Mouse (Mus musculus): ENCODE measurements around the gene Itm2b.

The Itm2b gene

DNA sequence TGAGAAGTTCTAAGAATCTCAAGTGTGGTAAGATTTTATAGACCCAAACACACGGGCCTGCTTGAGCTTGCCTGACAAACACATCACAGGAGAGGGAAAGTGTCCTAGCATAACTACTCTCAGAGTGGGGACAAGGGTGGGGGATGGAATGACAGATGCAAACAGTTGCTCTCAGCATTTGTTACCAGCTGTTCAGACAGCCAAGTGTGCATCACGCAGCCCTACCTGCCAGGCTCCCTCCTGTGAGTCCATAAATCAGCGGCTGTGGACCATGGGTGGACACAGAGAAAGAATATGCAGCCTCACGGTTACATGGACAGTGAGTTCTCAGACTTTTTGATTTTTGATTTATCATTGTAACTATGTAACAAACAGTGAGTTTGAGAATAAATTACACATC is 15.5 kb downstream of the Itm2b start:
- in situ Hi-C loops (cut with MseI, MboI) = no loop called here

GRCm38 (mm10) chr14:73368966-73369365 is 16.1 kb downstream of the Itm2b start:
- in situ Hi-C loops (cut with MseI, MboI) = no loop called here

- in situ Hi-C loops (cut with MseI, MboI) = no loop called here
These were observed 16.9 kb downstream of the Itm2b start for GRCm38 (mm10) chr14:73368221-73368620.

DNA sequence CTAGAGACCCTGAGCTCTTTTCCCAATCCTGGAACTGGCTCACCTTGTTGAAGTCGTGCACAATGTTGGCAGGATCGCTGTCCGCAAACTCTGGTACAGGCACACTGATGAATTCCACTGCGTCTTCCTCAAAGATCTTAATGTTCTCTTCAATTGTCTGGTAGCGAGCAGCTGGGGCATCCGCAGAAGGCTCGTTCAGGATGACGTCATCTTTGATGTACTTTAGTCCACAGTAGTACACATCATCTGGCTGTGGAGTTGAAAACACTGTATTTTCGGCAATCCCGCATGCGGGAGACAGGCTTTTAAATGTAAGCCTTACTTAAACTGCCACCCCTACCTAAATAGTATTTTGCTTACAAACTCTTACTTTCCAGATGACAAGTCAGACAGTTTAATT is 18.8 kb downstream of the Itm2b start:
- in situ Hi-C loops (cut with MseI, MboI) = no loop called here

- in situ Hi-C loops (cut with MseI, MboI) = no loop called here
These were observed 21.3 kb downstream of the Itm2b start for GRCm38 (mm10) chr14:73363782-73364181.

DNA sequence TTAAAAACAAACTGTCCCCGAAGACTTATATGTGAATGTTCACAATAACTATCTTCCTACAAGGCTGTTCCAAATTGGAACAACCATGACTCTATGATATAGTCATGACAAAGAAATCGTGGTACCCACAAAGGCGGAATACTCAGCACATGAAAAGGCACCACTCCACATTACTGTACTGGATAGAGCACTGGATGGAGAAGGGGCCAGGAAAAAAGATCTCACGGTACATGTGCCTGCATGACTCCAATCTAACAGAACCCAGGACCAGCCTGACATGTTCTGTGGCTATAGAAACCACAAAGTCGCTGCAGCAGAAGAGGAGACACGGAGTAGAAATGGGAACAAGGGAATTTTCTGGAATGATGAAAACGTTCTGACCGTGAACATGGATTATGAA is 30.4 kb downstream of the Itm2b start:
- in situ Hi-C loops (cut with MseI, MboI) = no loop called here

DNA sequence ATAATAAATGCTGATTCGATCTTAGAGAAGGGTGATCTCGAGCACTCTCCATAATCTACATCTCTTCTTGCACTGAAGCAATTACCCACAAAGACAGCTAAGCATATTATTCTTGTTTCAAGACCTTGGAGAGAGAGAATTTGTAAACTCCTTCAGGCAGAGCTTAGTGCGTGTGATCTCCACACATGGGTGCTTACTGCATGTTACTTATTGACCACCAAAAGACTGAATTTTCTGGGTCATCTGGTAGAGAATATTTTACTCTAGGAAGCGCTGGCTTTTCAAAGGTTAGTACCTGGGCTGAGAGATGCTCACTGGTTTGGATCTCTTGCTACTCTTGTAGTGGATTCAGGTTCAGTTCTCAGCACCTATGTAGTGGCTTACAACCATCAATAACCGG is 34.0 kb downstream of the Itm2b start:
- in situ Hi-C loops (cut with MseI, MboI) = no loop called here

DNA sequence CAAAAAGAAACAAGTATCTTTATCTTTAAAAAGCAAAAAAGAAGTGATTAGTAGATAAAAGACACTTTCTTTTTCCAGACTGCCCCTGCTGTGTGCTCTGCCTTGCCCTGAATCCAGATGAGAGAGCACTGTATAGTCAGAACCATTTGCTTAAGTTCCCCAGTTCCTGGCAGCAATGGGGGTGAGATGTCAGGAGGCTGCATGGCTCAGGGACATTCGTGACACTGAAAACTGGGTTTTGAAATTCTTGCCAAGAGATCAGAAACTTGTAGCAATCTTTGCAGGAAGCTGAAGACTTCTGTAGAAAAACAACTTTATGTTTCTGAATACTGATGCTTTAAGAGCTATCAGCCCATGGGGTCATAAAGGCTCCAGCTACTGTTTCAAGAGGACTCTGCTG is 35.1 kb downstream of the Itm2b start:
- in situ Hi-C loops (cut with MseI, MboI) = no loop called here

DNA sequence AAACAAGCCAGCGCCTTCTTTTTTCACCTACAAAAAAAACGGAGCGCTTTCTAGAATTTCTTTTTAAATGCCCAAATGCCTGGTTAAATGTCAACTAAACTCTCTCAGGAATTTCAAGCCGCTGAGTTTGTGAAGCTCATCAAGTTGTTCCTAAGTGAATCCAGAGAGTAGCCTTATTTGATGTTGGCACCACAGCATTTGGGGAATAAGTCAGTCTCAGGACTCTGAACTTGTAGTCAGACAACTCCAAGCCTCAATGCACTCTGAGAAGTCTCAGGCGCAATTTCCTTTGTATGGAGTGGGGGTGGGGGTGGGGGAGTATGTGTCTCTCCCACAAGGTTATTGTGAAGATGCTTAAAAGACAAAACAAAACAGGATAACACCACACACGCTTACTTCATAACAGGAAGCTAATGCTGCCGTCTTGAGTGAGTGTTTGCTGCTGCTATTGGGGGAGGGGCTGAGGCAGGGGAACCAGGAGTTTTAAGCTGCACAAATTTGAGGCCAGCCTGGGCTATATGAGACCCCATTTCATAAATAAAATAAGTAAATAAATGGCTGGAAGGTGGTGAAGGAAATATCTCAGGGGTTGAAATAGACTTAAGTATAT is 35.9 kb downstream of the Itm2b start:
- in situ Hi-C loops (cut with MseI, MboI) = no loop called here

GRCm38 (mm10) chr14:73347302-73347701 is 37.8 kb downstream of the Itm2b start:
- in situ Hi-C loops (cut with MseI, MboI) = no loop called here

- in situ Hi-C loops (cut with MseI, MboI) = no loop called here
These were observed 39.5 kb downstream of the Itm2b start for GRCm38 (mm10) chr14:73345614-73346013.

DNA sequence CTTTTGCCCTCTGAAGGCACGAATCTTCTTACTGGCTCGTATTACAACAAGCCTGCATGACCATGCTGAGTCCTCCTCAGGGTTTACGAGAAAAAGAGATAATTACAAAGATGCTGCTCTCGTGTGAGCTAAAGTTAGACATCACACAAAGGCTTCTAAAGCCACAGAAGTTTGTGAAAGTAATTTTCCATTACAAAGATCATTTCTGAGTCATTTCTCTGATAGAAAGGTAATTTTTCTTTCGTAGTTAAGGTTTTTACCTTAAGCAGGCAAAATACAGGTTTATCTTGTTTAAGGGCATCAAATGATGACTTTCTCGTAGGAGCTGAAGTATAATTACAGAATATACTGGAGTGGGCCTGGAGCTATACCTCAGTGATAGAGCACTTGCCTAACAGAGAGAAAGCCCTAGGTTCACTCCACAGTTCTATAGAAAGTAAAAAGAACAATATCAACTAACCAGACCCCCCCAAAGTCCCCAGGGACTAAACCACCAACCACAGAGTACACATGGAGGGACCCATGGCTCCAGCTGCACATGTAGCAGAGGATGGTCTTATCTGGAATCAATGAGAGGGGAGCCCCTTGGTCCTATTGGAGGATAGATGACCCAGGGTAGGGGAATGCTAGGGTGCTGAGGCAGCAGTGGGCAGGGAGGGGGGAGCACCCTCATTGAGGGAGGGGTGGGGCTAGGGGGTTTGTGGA is 44.9 kb downstream of the Itm2b start:
- in situ Hi-C loops (cut with MseI, MboI) = no loop called here

GRCm38 (mm10) chr14:73339615-73340014 is 45.5 kb downstream of the Itm2b start:
- in situ Hi-C loops (cut with MseI, MboI) = no loop called here

DNA sequence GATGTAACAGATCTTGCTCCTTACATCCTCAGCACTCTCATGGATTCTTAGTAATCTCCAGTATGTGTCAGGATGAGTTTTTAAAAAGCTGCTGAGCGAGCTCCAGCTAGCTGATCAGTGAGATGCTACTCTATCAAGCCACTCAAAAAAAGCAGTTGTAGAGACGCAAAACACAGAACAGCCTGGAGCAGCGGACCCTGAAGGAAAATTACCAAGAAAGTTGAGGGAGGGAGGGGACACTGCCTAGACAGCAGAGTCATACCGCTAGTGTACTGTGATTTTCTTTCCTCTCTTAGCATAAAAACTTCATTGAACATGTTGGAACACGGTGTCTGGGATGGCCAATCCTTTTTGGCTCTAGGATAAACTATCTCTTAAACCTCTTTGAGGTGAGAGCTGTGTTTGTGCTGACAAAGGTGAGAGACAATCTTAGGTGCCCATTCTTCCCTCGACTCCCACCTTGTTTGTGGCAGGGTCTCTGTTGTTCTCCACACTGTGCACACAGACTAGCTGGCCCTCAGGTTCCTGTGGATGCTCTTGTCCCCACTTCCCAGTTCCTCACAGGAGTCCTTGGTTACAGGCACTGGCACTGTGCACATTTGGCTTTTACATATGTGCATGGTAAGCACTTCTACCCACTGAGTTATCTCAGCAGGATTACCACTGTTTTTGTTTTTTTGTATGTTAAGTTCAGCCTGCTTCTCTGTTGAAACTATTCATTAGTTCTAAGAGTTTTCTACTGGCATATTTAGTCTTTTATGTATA is 48.6 kb downstream of the Itm2b start:
- in situ Hi-C loops (cut with MseI, MboI) = no loop called here

GRCm38 (mm10) chr14:73334926-73335805 is 49.9 kb downstream of the Itm2b start:
- in situ Hi-C loops (cut with MseI, MboI) = no loop called here

DNA sequence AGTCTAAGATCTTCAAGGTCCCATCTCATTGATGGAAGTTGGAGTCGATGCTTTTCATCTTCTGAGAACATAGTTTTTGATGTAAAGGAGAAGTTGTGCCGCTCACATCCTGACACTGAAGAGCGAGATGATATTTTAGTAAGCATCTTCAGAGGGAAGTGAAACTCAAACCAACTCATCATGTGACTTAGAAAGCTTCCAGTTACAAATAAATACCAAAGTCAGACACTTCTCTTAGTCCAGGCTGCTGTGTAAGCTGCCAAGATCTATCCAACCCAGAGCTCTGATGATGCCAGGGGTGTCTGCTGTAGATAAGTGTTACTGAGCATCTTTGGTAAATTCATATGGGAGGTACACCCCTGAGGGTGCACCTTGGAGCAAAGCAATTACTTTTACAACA is 51.2 kb downstream of the Itm2b start:
- in situ Hi-C loops (cut with MseI, MboI) = no loop called here

- in situ Hi-C loops (cut with MseI, MboI) = no loop called here
These were observed 53.7 kb downstream of the Itm2b start for GRCm38 (mm10) chr14:73331386-73331785.

- in situ Hi-C loops (cut with MseI, MboI) = no loop called here
These were observed 55.2 kb downstream of the Itm2b start for GRCm38 (mm10) chr14:73329871-73330270.

DNA sequence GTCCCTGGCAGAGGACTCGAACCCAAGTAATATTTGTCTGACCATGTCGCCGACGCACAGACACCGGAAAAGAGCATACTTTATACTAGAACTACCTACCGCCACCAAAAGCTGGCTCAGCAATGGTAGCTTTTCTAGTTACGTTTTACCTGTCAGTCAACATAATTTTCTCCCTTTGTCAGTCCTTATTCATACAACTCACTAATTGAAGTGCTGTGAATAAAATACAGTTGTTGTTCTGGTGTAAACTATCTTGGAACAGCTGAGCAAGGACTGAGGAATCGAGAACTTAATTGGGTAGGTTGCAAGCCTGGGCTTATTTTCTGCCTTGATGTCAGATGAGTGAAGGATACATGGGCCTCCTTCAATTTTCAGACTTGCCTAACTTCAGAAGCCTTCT is 58.6 kb downstream of the Itm2b start:
- in situ Hi-C loops (cut with MseI, MboI) = no loop called here

DNA sequence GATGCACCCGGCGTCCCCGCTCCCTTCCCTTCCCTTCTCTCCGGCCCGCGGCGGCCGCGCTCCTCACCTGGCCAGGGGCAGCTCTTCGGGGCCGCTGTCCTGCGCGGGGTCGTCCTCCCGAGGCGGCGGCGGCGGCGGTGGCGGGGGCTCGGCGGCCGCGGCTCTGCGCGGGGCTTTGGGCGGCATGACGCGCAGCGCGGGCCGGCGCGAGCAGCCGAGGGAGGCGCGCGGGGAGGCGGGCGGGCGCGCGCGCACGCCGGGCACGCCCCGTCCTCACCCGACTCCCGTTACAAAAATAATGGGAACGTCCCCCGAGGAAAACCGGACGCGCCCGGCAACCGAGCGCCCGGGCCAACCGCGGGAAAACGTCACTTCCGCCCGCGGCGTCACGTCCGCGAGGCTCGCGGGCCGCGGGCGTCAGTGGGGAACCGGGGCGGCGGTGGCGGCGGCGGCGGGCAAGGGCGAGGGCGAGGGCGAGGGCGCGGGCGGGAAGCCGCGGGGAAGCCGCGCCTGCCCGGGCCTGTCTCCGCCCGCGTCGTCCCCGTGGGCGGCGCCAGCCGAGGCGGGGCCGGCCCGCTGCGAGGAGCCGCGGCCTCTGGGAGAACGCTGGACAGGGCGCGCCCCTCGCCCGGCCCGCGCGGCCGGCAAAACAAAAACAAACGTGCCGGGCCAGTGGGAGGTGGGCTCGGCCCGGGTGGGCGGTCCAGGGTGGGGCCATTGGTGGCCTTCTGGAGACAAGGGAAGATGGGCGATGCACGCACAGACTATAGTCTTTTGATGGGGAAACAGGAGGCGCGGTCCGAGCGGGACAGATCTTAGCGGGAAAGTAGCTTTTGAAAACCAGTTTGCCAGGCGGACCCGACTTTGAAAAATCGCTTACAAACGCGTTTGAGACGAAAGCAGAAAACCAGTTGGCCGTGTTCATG is 59.4 kb downstream of the Itm2b start, which contains the start of gene Rb1:
Rb1 (minus strand) TSS at position 367 of the 926 bp plus-strand sequence.
- in situ Hi-C loops (cut with MseI, MboI) = no loop called here

Measured in mouse trophoblast stem cell (cell line).